In the genomic region with DNA sequence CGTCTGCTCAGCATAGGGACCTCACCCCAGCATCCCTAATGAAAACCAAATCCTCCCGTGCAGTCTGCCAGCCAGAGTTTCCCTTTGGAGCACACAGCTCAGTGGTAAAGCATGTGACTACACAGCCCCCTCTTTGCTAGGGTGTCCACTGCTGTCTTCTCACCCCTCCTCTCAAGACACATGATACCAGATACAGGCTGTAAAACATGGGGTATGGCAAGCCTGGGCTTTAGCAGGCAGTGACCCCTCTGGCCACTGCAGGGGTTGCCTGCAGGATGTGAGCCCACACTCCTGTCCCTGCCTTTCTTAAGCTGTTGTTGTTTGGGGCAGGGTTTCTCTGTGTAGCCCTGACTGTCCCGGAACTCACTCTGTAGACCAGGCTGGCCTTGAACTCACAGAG, we compare ENCODE assay signal across 28 mouse cellular contexts. TPM values are rescaled to one million over a fixed set of nuclear protein-coding genes. Genes with fewer than 3 reads are reported as not detected.
DNase-seq lines count a peak whose midpoint lies in the region; ATAC-seq and TF ChIP-seq lines count a peak whose summit lies in the region.
"Had no signal": no experiment of that assay in that cellular context is flagged by ENCODE, and none has a peak within 500 bp of the region (broad histone marks: within the 10 kb centered on the region; RNA-seq: fewer than 3 reads in every experiment).

No protein-coding gene starts in this region.

- WGBS in kidney, embryonic 15.5 days, result 35% methylated on average over 3 of the region's 3 CpGs
- 70% methylated on average over 3 of the region's 3 CpGs for WGBS in lung, postnatal 0 days
- 77% methylated on average over 3 of the region's 3 CpGs for WGBS in lung, adult 2 months
- 36% methylated on average over 3 of the region's 3 CpGs for WGBS in limb, embryonic 14.5 days

- peak; percentile 77 for ATAC-seq in kidney, embryonic 15.5 days (replicated peaks; ENCODE audit: low FRiP score)
- no peak; the same call in 1 of the 2 replicates for ATAC-seq in lung, postnatal 0 days
- ATAC-seq in limb, embryonic 14.5 days (ENCODE audit: low FRiP score, low read depth), result peak; percentile 44; the same call in 1 of the 2 replicates
- ATAC-seq: forebrain, embryonic 13.5 days; hindbrain, embryonic 16.5 days; liver, embryonic 12.5 days had no signal

- H3K4me2 ChIP-seq in kidney, embryonic 15.5 days, result no peak overlapping the region
- H3K4me2 ChIP-seq in lung, postnatal 0 days (replicated peaks; ENCODE audit: low read depth, low read length), result no peak overlapping the region
- no peak overlapping the region for H3K4me2 ChIP-seq in limb, embryonic 14.5 days (replicated peaks; ENCODE audit: low read depth, low read length, severe bottlenecking)
- H3K4me2 ChIP-seq: embryonic facial prominence, embryonic 12.5 days; forebrain, embryonic 13.5 days; liver, embryonic 12.5 days; neural tube, embryonic 15.5 days had no signal

- no peak for TF ChIP-seq EP300 in lung, postnatal 0 days (IDR thresholded peaks at IDR 0.05)

- no peak overlapping the region for H3K4me3 ChIP-seq in kidney, embryonic 15.5 days (replicated peaks)
- no peak overlapping the region for H3K4me3 ChIP-seq in lung, postnatal 0 days (ENCODE audit: low read depth, low read length)
- no peak overlapping the region for H3K4me3 ChIP-seq in lung, adult 2 months (replicated peaks; ENCODE audit: extremely low read depth, low read depth, low read length)
- no peak overlapping the region for H3K4me3 ChIP-seq in limb, embryonic 14.5 days (replicated peaks; ENCODE audit: low read length)
- H3K4me3 ChIP-seq: embryonic facial prominence, embryonic 12.5 days; forebrain, embryonic 13.5 days; left cerebral cortex, adult 2 months; liver, embryonic 12.5 days; midbrain, embryonic 10.5 days; neural tube, embryonic 15.5 days had no signal

- no peaks in the 10 kb centered on the region for H3K9me3 ChIP-seq in kidney, embryonic 15.5 days (replicated peaks)
- no peaks in the 10 kb centered on the region for H3K9me3 ChIP-seq in lung, postnatal 0 days (ENCODE audit: low read length)
- no peaks in the 10 kb centered on the region for H3K9me3 ChIP-seq in limb, embryonic 14.5 days (ENCODE audit: control insufficient read depth, low read length)
- H3K9me3 ChIP-seq: embryonic facial prominence, embryonic 12.5 days; forebrain, embryonic 13.5 days; G1E; liver, embryonic 12.5 days; midbrain, embryonic 10.5 days; neural tube, embryonic 15.5 days had no signal

- peak; percentile 51 for TF ChIP-seq CTCF in lung, postnatal 0 days (IDR thresholded peaks at IDR 0.05)
- no peak for TF ChIP-seq CTCF in lung, adult 2 months (IDR thresholded peaks at IDR 0.05; ENCODE audit: insufficient read depth, low read length)

- no peak for TF ChIP-seq POLR2A in lung, adult 2 months (IDR thresholded peaks at IDR 0.05; ENCODE audit: borderline replicate concordance, extremely low read depth, low read depth, low read length)
- no peak for TF ChIP-seq POLR2A in limb, embryonic 14.5 days (IDR thresholded peaks at IDR 0.05; ENCODE audit: borderline replicate concordance, extremely low read depth, insufficient read depth, insufficient read length)

- peak; percentile 7 for DNase-seq in embryo, embryonic 10.5 days (ENCODE audit: low spot score)
- no peak for DNase-seq in embryo, embryonic 9.5 days (ENCODE audit: extremely low spot score)
- DNase-seq in kidney, postnatal 14 days, result no peak
- DNase-seq in lung, postnatal 0 days (ENCODE audit: low spot score), result no peak
- no peak for DNase-seq in lung, adult 2 months
- no peak for DNase-seq in limb, embryonic 14.5 days (ENCODE audit: low spot score)
- DNase-seq in layer of hippocampus, postnatal 10 days (ENCODE audit: low spot score in 2 of 2), result no peak
- DNase-seq: adrenal gland, adult 8-10 months; kidney, adult 18-20 months; layer of hippocampus, adult 9-11 months; left cerebral cortex, postnatal 4 days; lung, postnatal 10 days; right cerebral cortex, adult 18-20 months; right cerebral cortex, postnatal 4 days; thymus, postnatal 25 days had no signal

- peaks cover 28% of the 10 kb centered on the region for H3K27me3 ChIP-seq in kidney, embryonic 15.5 days
- no peaks in the 10 kb centered on the region for H3K27me3 ChIP-seq in lung, postnatal 0 days (replicated peaks; ENCODE audit: insufficient read depth, low read length)
- H3K27me3 ChIP-seq in limb, embryonic 14.5 days (ENCODE audit: control insufficient read depth, insufficient read depth, low read length), result peaks cover 14% of the 10 kb centered on the region
- H3K27me3 ChIP-seq: neural tube, embryonic 15.5 days had no signal

- peaks cover 26% of the 10 kb centered on the region for H3K4me1 ChIP-seq in kidney, embryonic 15.5 days
- H3K4me1 ChIP-seq in lung, postnatal 0 days (ENCODE audit: insufficient read depth, low read depth, low read length), result no peaks in the 10 kb centered on the region
- peaks cover 2% of the 10 kb centered on the region; the same call in 1 of the 2 replicates for H3K4me1 ChIP-seq in lung, adult 2 months (ENCODE audit: control insufficient read depth, insufficient read depth, low read length)
- H3K4me1 ChIP-seq in limb, embryonic 14.5 days (ENCODE audit: control insufficient read depth, insufficient read depth, low read length), result peaks cover 5% of the 10 kb centered on the region; the same call in 1 of the 2 replicates
- H3K4me1 ChIP-seq: liver, embryonic 12.5 days had no signal

- no peak overlapping the region for H3K9ac ChIP-seq in kidney, embryonic 15.5 days
- no peak overlapping the region for H3K9ac ChIP-seq in lung, postnatal 0 days (replicated peaks; ENCODE audit: low read depth)
- no peak overlapping the region for H3K9ac ChIP-seq in limb, embryonic 14.5 days (ENCODE audit: low read depth, low read length, severe bottlenecking)
- H3K9ac ChIP-seq: embryonic facial prominence, embryonic 12.5 days; forebrain, embryonic 13.5 days; liver, embryonic 12.5 days; neural tube, embryonic 15.5 days had no signal

- no peak overlapping the region for H3K27ac ChIP-seq in kidney, embryonic 15.5 days
- H3K27ac ChIP-seq in lung, postnatal 0 days (ENCODE audit: low read length), result no peak overlapping the region
- H3K27ac ChIP-seq in limb, embryonic 14.5 days (replicated peaks; ENCODE audit: low read depth, low read length), result no peak overlapping the region
- H3K27ac ChIP-seq: embryonic facial prominence, embryonic 12.5 days; forebrain, embryonic 13.5 days; left cerebral cortex, adult 2 months; liver, embryonic 12.5 days; midbrain, embryonic 10.5 days; neural tube, embryonic 15.5 days had no signal

- H3K36me3 ChIP-seq in kidney, embryonic 15.5 days, result no peaks in the 10 kb centered on the region
- H3K36me3 ChIP-seq in lung, postnatal 0 days (ENCODE audit: insufficient read depth, low read length), result no peaks in the 10 kb centered on the region
- no peaks in the 10 kb centered on the region for H3K36me3 ChIP-seq in limb, embryonic 14.5 days (ENCODE audit: control insufficient read depth, insufficient read depth, low read length)
- H3K36me3 ChIP-seq: embryonic facial prominence, embryonic 12.5 days; G1E; liver, embryonic 12.5 days; midbrain, embryonic 10.5 days; neural tube, embryonic 15.5 days had no signal

RNA-seq across cellular contexts. Expression of gene Faim2, which starts 4.1 kb away (rescaled TPM):
- 0.30 and 1.1 TPM in 2 replicates for polyA plus RNA-seq in kidney, embryonic 15.5 days (2015; fragmentation: Nextera tagmentation; extraction: Ambion mirVana)
- 0.81 and 0.95 TPM in 2 replicates for polyA plus RNA-seq in lung, postnatal 0 days (2015; fragmentation: Nextera tagmentation; extraction: Ambion mirVana)
- polyA plus RNA-seq in lung, adult 2 months (2012; rRNA removed), result 17.4 and 29.7 TPM in 2 replicates
- polyA plus RNA-seq in limb, embryonic 14.5 days (2012; rRNA removed), result 0.21 and 0.27 TPM in 2 replicates
- 0.10 and 0.21 TPM in 2 replicates for polyA plus RNA-seq in limb, embryonic 14.5 days (2014; fragmentation: Nextera tagmentation; extraction: Ambion mirVana)
- total RNA-seq in layer of hippocampus, postnatal 10 days (2021), result 100 to 1,000 TPM in 1 of 2 experiments, 10 to 100 TPM in 1; 98.1 to 101 TPM
- total RNA-seq: hematopoietic stem cell, adult 5-6 weeks had no signal
- polyA plus RNA-seq: G1E had no signal

RNA-seq across cellular contexts. Expression of gene Aqp2, which starts 46.8 kb away (rescaled TPM):
- 42.5 and 66.2 TPM in 2 replicates for polyA plus RNA-seq in kidney, embryonic 15.5 days (2015; fragmentation: Nextera tagmentation; extraction: Ambion mirVana)
- not detected in 2 replicates for polyA plus RNA-seq in lung, postnatal 0 days (2015; fragmentation: Nextera tagmentation; extraction: Ambion mirVana)
- 1.1 and 1.3 TPM in 2 replicates for polyA plus RNA-seq in lung, adult 2 months (2012; rRNA removed)
- polyA plus RNA-seq in limb, embryonic 14.5 days (2012; rRNA removed), result not detected in 2 replicates
- not detected in 2 replicates for polyA plus RNA-seq in limb, embryonic 14.5 days (2014; fragmentation: Nextera tagmentation; extraction: Ambion mirVana)
- total RNA-seq in layer of hippocampus, postnatal 10 days (2021), result not detected
- total RNA-seq: gastrocnemius, adult 8-10 months; hematopoietic stem cell, adult 5-6 weeks; left cerebral cortex, postnatal 4 days had no signal
- polyA plus RNA-seq: embryonic facial prominence, embryonic 12.5 days; forebrain, embryonic 13.5 days; G1E; hindbrain, embryonic 16.5 days; large intestine, adult 2 months; liver, embryonic 12.5 days; midbrain, embryonic 10.5 days; neural tube, embryonic 15.5 days; stomach, embryonic 14.5 days had no signal

RNA-seq across cellular contexts. Expression of gene Bcdin3d, which starts 57.5 kb away (rescaled TPM):
- 15.6 and 17.3 TPM in 2 replicates for polyA plus RNA-seq in kidney, embryonic 15.5 days (2015; fragmentation: Nextera tagmentation; extraction: Ambion mirVana)
- 11.2 and 11.5 TPM in 2 replicates for polyA plus RNA-seq in lung, postnatal 0 days (2015; fragmentation: Nextera tagmentation; extraction: Ambion mirVana)
- polyA plus RNA-seq in lung, adult 2 months (2012; rRNA removed), result 5.0 and 5.2 TPM in 2 replicates
- 9.0 and 9.2 TPM in 2 replicates for polyA plus RNA-seq in limb, embryonic 14.5 days (2012; rRNA removed)
- polyA plus RNA-seq in limb, embryonic 14.5 days (2014; fragmentation: Nextera tagmentation; extraction: Ambion mirVana), result 13.6 and 14.5 TPM in 2 replicates
- 1 to 10 TPM; 5.1 to 5.5 TPM for total RNA-seq in layer of hippocampus, postnatal 10 days (2021)

RNA-seq across cellular contexts. Expression of gene Aqp5, which starts 58.6 kb away (rescaled TPM):
- polyA plus RNA-seq in kidney, embryonic 15.5 days (2015; fragmentation: Nextera tagmentation; extraction: Ambion mirVana), result 1.5 and 2.6 TPM in 2 replicates
- 551 and 593 TPM in 2 replicates for polyA plus RNA-seq in lung, postnatal 0 days (2015; fragmentation: Nextera tagmentation; extraction: Ambion mirVana)
- polyA plus RNA-seq in lung, adult 2 months (2012; rRNA removed), result 511 and 692 TPM in 2 replicates
- 0.26 TPM in 2 replicates for polyA plus RNA-seq in limb, embryonic 14.5 days (2012; rRNA removed)
- polyA plus RNA-seq in limb, embryonic 14.5 days (2014; fragmentation: Nextera tagmentation; extraction: Ambion mirVana), result 0.28 and 0.47 TPM in 2 replicates
- total RNA-seq in layer of hippocampus, postnatal 10 days (2021), result under 1 TPM; 0.32 to 0.62 TPM
- total RNA-seq: gastrocnemius, adult 8-10 months; hematopoietic stem cell, adult 5-6 weeks had no signal
- polyA plus RNA-seq: G1E; midbrain, embryonic 10.5 days had no signal

Comparison
In these comparisons a context has a peak if more than half of its experiments do, and no peak if none do; other contexts are left out.
1. RNA of gene Aqp2, which starts 46.8 kb away (polyA plus RNA-seq): 42.5 to 66.2 TPM in kidney, embryonic 15.5 days; 1.1 to 1.3 TPM in lung, adult 2 months, not detected in limb, embryonic 14.5 days and not detected in lung, postnatal 0 days; every median in the first group is over 10 times any median in the second.